Mouse (Mus musculus): ENCODE measurements around the gene Foxd2.

DNA sequence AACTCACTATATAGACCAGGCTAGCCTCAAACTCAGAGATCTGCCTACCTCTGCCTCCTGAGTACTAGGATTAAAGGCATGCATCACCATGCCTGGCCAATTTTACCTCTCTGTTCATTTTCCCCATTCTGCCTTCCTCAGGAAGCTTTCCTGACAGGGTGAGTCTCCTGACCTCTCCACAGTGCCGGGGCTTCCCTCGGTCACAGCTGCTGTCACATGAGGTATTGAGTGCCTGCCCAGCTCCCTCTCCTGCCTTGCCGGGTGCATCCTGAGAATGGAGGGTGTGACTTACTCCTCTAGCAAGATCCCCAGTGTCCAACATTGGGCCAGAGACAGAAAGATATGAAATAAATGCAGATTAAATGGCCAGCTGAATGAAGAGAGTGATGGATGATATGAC, 29.6 kb upstream of the Foxd2 start:
- TF ChIP-seq CTCF (IDR thresholded peaks at IDR 0.05; ENCODE audit: low read depth), result no peak
- no peak for TF ChIP-seq EP300 (optimal IDR thresholded peaks at IDR 0.05)

Measured in stomach, postnatal 0 days (tissue).